Mouse (Mus musculus) B cell, adult 62 days (primary cell): ENCODE data around the gene Olfr1016. TPM values are rescaled to one million over a fixed set of nuclear protein-coding genes. Genes with fewer than 3 reads are reported as not detected.

Source experiments
- total RNA-seq: library from RNA; stranded (reverse); gene quantifications from 4 replicates; pipeline ENCODE4 v1.2.4, GENCODE M21; 2023

Gene Olfr1016
- not detected in 4 replicates for total RNA-seq

GRCm38 (mm10) chr2:85802444-85802843 lies at the start of gene Olfr1016:
TSS of gene Olfr1016 (minus strand) at chr2:85802544.

DNA sequence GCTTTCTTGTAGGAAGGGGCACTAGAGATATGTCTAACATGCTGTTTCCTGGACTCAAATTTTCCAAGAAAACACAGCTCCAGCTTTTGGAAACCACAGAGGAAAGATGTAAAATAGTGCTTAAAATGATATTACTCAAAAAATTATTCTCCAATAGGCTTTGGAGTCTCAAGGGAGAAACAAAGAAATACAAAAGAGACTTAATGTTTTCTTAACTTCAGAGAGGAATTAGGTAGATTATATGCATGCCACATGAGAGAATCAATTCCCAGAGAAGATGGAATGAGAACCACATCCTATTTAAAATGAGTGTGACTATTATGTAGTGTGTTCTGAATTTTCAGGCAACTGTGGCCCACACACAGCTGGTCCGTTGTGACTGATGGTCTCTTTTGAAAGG lies 44.4 kb upstream of the Olfr1016 start, which contains the start of gene Olfr1020:
TSS of gene Olfr1020 (plus strand) at position 301 of the 400 bp plus-strand sequence.

GRCm38 (mm10) chr2:85845383-85845782 lies 43.0 kb upstream of the Olfr1016 start, which contains the start of gene Olfr1019:
TSS of gene Olfr1019 (minus strand) at chr2:85845483.

DNA sequence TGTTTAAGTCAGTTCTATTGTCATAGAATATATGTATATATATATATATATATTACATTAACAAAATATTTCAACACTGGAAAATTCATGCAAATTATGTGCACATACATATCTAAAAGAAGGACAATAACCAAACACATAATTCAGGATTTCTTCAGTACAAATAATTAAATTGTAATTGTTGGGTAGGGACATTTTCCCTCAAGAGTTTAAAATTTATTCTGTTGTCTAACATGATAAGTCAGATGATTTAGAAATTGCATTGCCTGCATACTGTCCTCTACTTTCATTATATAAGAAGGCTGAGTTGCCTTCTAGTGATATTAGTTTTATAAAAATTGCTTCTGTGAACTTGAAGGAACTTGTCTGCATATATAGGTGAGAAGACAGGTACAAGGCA lies 15.8 kb upstream of the Olfr1016 start, which contains the start of gene Olfr1018:
TSS of gene Olfr1018 (plus strand) at position 301 of the 400 bp plus-strand sequence.

DNA sequence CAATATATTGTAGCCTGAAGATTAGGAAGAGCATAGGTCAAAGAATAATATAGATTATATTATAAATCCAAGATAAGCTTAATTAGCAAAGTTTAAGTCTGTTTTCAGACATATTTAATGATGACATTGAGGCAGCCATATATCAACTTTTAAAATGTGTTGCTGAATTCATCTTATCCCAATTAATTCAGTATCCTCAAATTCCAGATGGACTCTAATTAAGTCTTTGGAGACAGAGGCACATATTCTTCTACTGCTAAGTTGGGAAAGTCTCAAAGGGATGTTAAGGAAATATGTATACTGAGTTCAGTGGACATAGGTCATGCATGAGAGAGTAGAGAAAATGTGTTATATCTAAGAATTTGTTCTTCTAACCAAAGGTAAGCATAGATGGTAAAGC lies 20.6 kb downstream of the Olfr1016 start, which contains the start of gene Olfr1015:
TSS of gene Olfr1015 (plus strand) at position 301 of the 400 bp plus-strand sequence.

DNA sequence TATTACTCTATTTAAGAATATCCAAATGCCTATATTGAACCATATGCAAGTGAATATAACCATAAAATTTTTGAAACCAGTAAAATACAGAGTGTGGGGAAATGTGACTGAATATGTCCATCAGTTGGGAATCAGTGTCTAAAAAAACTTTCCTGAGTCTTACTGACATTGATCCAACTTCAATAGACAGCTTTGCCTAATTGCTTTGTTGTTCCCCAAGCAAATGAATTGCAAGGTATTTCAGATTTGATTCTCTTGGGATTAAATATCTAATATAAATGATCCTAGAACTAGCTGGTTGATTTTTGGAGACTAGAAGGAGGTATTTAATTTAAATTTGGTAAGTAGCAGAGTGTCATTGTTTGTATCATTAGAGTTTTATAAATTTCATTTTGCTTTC lies 29.9 kb downstream of the Olfr1016 start, which contains the start of gene Olfr1014:
TSS of gene Olfr1014 (plus strand) at position 301 of the 400 bp plus-strand sequence.

DNA sequence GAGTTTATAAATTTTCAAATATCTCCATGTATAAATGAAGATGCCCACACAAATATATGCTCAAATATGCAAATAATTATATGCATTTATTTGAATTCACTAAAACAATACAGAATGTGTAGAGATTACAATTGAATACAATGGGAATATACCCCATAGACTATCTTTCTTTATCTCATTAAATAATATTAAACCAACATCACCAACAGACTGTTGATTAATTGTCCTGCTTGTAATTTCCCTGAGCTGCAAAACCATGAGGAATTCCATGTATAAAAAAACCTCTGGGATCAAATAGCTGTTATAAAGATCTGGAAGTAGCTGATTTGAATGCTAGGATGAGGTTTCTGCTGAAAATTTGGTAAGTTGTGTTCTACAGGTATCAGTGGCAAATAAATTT lies 35.5 kb downstream of the Olfr1016 start, which contains the start of gene Olfr1013:
TSS of gene Olfr1013 (plus strand) at position 301 of the 400 bp plus-strand sequence.

DNA sequence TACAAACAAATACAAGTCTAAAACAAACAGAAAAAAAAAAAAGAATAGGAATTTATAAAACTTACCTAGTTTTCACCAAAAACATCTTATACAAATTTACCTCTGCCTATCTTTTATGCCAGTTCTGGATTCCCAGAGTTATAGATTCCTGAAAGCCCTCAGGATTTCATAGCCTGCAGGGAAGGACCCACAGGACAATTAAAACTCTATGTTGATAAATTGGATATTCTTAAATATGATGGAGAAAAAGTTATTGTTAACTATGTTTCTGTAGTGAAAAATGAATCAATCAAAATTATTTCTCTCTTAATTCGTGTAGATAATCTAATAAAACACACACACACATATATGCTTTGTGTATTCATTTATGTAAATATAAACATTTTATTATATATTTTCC lies 39.7 kb downstream of the Olfr1016 start, which contains the start of gene Olfr1012:
TSS of gene Olfr1012 (minus strand) at position 101 of the 400 bp plus-strand sequence.

Other genes with a start within 250 kb of the Olfr1016 start
- not detected in 4 replicates for gene Olfr996, start 223.3 kb downstream of the Olfr1016 start, total RNA-seq
- gene Olfr998, start 213.6 kb downstream of the Olfr1016 start, total RNA-seq = not detected in 4 replicates
- not detected in 4 replicates for gene Olfr1000, start 190.6 kb downstream of the Olfr1016 start, total RNA-seq
- gene Olfr1002, start 151.8 kb downstream of the Olfr1016 start, total RNA-seq = not detected in 4 replicates
- not detected in 4 replicates for gene Olfr154, start 138.1 kb downstream of the Olfr1016 start, total RNA-seq
- gene Olfr1006, start 123.8 kb downstream of the Olfr1016 start, total RNA-seq = not detected in 4 replicates
- gene Olfr1008, start 113.1 kb downstream of the Olfr1016 start, total RNA-seq = not detected in 4 replicates
- gene Olfr1009, start 87.1 kb downstream of the Olfr1016 start, total RNA-seq = not detected in 4 replicates
- gene Olfr1012, start 39.8 kb downstream of the Olfr1016 start, total RNA-seq = not detected in 4 replicates
- not detected in 4 replicates for gene Olfr1013, start 35.4 kb downstream of the Olfr1016 start, total RNA-seq
- not detected in 4 replicates for gene Olfr1014, start 29.8 kb downstream of the Olfr1016 start, total RNA-seq
- gene Olfr1015, start 20.5 kb downstream of the Olfr1016 start, total RNA-seq = not detected in 4 replicates
- not detected in 4 replicates for gene Olfr1018, start 15.9 kb upstream of the Olfr1016 start, total RNA-seq
- not detected in 4 replicates for gene Olfr1019, start 42.9 kb upstream of the Olfr1016 start, total RNA-seq
- gene Olfr1020, start 44.5 kb upstream of the Olfr1016 start, total RNA-seq = not detected in 4 replicates
- gene Olfr1022, start 66.0 kb upstream of the Olfr1016 start, total RNA-seq = not detected in 4 replicates
- gene Olfr1023, start 83.1 kb upstream of the Olfr1016 start, total RNA-seq = not detected in 4 replicates
- not detected in 4 replicates for gene Olfr1024, start 102.5 kb upstream of the Olfr1016 start, total RNA-seq
- not detected in 4 replicates for gene Olfr1025-ps1, start 112.6 kb upstream of the Olfr1016 start, total RNA-seq
- not detected in 4 replicates for gene Olfr1026, start 119.0 kb upstream of the Olfr1016 start, total RNA-seq
- gene Olfr1028, start 147.9 kb upstream of the Olfr1016 start, total RNA-seq = 0.15 TPM in 1 of 4 replicates, not detected in the others
- not detected in 4 replicates for gene Olfr1029, start 171.4 kb upstream of the Olfr1016 start, total RNA-seq
- gene Olfr1030, start 176.7 kb upstream of the Olfr1016 start, total RNA-seq = not detected in 4 replicates
- gene Olfr1031, start 187.8 kb upstream of the Olfr1016 start, total RNA-seq = not detected in 4 replicates
- not detected in 4 replicates for gene Olfr1032, start 203.0 kb upstream of the Olfr1016 start, total RNA-seq
- not detected in 4 replicates for gene Olfr1033, start 218.1 kb upstream of the Olfr1016 start, total RNA-seq
- gene Olfr1034, start 243.3 kb upstream of the Olfr1016 start, total RNA-seq = not detected in 4 replicates